Mouse (Mus musculus): ENCODE results near the gene Hist3h2a. TPM values are rescaled to one million over a fixed set of nuclear protein-coding genes. Genes with fewer than 3 reads are reported as not detected.
A peak's percentile ranks its signal among the peaks of the same experiment; 100 is the strongest.

Hist3h2a gene
- polyA plus RNA-seq, 1 experiment from 2014 or later, result 22.2 TPM

- Histone ChIP-seq H3K27ac (no peak overlapping the region), H3K9me3 (peaks cover 2% of the 10 kb centered on the region; the same call in 1 of the 2 replicates), H3K4me3 (peak overlapping the region; percentile 51), H3K27me3 (peaks cover 33% of the 10 kb centered on the region), H3K4me2 (peak overlapping the region; percentile 88), H3K36me3 (peaks cover 5% of the 10 kb centered on the region; the same call in 1 of the 2 replicates), H3K9ac (no peak overlapping the region; the same call in 1 of the 2 replicates), H3K4me1 (peaks cover 24% of the 10 kb centered on the region)
- no peak for ATAC-seq (ENCODE audit: borderline replicate concordance, extremely low read depth, low FRiP score, low TSS enrichment)
- 33% methylated on average over 15 of the region's 15 CpGs for WGBS
Observed at GRCm38 (mm10) chr11:58959186-58959825, 4.8 kb downstream of the Hist3h2a start.

DNA sequence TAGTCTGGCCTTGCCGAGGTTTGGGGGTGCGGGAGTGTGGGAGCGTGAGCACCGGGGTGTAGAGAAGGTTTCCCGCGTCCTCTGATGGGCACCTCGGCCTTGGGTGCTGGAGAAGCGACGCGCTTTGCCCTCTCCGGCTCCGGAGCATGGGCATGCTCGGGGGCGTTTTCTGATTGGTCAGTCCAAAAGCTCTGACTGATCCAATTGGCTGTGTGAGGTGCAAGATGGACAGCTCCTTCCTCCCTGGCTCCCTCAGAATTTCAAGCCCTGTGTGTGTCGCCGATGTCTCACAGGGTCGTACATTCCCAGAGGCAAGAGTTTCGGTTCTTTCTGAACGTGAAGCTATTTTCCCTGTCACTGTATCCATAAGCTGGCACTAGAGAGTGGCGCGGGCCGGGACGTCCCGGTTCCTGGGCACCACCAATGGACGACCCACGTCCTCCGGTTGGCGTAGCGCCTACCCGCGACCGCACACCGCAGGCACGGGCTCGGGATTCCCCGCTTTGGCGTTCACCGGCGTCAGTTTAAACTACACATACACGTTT is 5.5 kb downstream of the Hist3h2a start:
- Histone ChIP-seq H3K4me1 (peaks cover 24% of the 10 kb centered on the region), H3K27me3 (peaks cover 34% of the 10 kb centered on the region), H3K9ac (no peak overlapping the region; the same call in 1 of the 2 replicates), H3K4me3 (peak overlapping the region; percentile 51), H3K36me3 (peaks cover 5% of the 10 kb centered on the region; the same call in 1 of the 2 replicates), H3K27ac (no peak overlapping the region), H3K9me3 (peaks cover 2% of the 10 kb centered on the region; the same call in 1 of the 2 replicates), H3K4me2 (peak overlapping the region; percentile 88)
- 3% methylated on average over 40 of the region's 40 CpGs for WGBS
- peak; percentile 80; the same call in 1 of the 2 replicates for ATAC-seq (ENCODE audit: borderline replicate concordance, extremely low read depth, low FRiP score, low TSS enrichment)

- Histone ChIP-seq H3K4me1 (peaks cover 20% of the 10 kb centered on the region), H3K27ac (no peak overlapping the region), H3K9me3 (peaks cover 2% of the 10 kb centered on the region; the same call in 1 of the 2 replicates), H3K4me2 (no peak overlapping the region), H3K27me3 (peaks cover 34% of the 10 kb centered on the region), H3K4me3 (no peak overlapping the region), H3K9ac (no peak overlapping the region), H3K36me3 (peaks cover 5% of the 10 kb centered on the region; the same call in 1 of the 2 replicates)
- WGBS, result 55% methylated on average over 50 of the region's 50 CpGs
- ATAC-seq (ENCODE audit: borderline replicate concordance, extremely low read depth, low FRiP score, low TSS enrichment), result no peak
Observed at GRCm38 (mm10) chr11:58961364-58962177, 7.1 kb downstream of the Hist3h2a start.

GRCm38 (mm10) chr11:58963543-58963942 is 9.1 kb downstream of the Hist3h2a start:
- Histone ChIP-seq H3K4me3 (no peak overlapping the region), H3K4me2 (no peak overlapping the region), H3K9ac (no peak overlapping the region), H3K4me1 (peaks cover 8% of the 10 kb centered on the region), H3K27ac (no peak overlapping the region), H3K36me3 (no peaks in the 10 kb centered on the region), H3K27me3 (peaks cover 34% of the 10 kb centered on the region), H3K9me3 (peaks cover 2% of the 10 kb centered on the region; the same call in 1 of the 2 replicates)
- WGBS, result 34% methylated on average over 17 of the region's 17 CpGs
- no peak for ATAC-seq (ENCODE audit: borderline replicate concordance, extremely low read depth, low FRiP score, low TSS enrichment)

- H3K4me3 ChIP-seq, result no peak overlapping the region
- H3K27ac ChIP-seq, result no peak overlapping the region
- H3K9me3 ChIP-seq, result peaks cover 2% of the 10 kb centered on the region; the same call in 1 of the 2 replicates
- H3K27me3 ChIP-seq, result peaks cover 34% of the 10 kb centered on the region
- no peak overlapping the region for H3K4me2 ChIP-seq
- no peak overlapping the region for H3K9ac ChIP-seq
- no peak for ATAC-seq (ENCODE audit: borderline replicate concordance, extremely low read depth, low FRiP score, low TSS enrichment)
- H3K36me3 ChIP-seq, result no peaks in the 10 kb centered on the region
- peaks cover 10% of the 10 kb centered on the region for H3K4me1 ChIP-seq
- WGBS, result 79% methylated on average over 7 of the region's 7 CpGs
Observed at GRCm38 (mm10) chr11:58964216-58964615, 9.7 kb downstream of the Hist3h2a start.

DNA sequence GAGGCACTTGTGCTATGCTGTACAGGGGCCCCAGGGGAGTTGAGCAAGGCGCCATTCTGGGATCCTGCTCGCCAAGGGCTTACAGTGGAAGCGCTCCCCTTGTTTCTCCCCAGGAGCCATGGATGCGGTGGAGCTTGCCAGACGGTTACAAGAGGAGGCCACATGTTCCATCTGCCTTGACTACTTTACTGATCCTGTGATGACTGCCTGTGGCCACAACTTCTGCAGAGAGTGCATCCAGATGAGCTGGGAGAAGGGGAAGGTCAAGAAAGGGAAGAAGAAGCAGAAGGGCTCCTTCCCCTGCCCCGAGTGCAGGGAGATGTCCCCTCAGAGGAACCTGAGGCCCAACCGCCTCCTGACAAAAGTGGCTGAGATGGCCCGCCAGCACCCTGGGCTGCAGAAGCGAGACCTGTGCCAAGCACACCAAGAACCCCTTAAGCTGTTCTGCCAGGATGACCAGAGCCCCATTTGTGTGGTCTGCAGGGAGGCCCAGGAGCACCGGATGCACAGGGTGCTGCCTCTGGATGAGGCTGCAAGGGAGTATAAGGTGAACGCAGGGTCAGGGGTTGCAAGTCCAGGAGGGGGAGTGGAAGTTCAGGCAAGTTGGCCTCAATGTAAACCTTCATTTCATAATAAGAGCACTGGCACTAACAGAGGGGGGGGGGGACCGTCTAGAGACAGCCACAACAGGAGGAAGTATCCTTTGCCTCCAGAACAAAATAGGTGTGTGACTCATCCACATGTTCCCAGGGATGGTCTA is 10.7 kb downstream of the Hist3h2a start:
- Histone ChIP-seq H3K27me3 (peaks cover 34% of the 10 kb centered on the region), H3K9me3 (peaks cover 2% of the 10 kb centered on the region; the same call in 1 of the 2 replicates), H3K9ac (no peak overlapping the region), H3K27ac (no peak overlapping the region), H3K4me3 (no peak overlapping the region), H3K36me3 (no peaks in the 10 kb centered on the region; the same call in 1 of the 2 replicates), H3K4me1 (peaks cover 14% of the 10 kb centered on the region), H3K4me2 (no peak overlapping the region)
- no peak for ATAC-seq (ENCODE audit: borderline replicate concordance, extremely low read depth, low FRiP score, low TSS enrichment)
- WGBS, result 41% methylated on average over 12 of the region's 12 CpGs

GRCm38 (mm10) chr11:58967346-58967745 is 12.9 kb downstream of the Hist3h2a start:
- peaks cover 16% of the 10 kb centered on the region for H3K4me1 ChIP-seq
- H3K9me3 ChIP-seq, result no peaks in the 10 kb centered on the region
- no peak overlapping the region for H3K4me3 ChIP-seq
- no peak overlapping the region for H3K27ac ChIP-seq
- H3K27me3 ChIP-seq, result peaks cover 20% of the 10 kb centered on the region; the same call in 1 of the 2 replicates
- H3K4me2 ChIP-seq, result no peak overlapping the region
- 95% methylated on average over 1 of the region's 1 CpGs for WGBS
- ATAC-seq (ENCODE audit: borderline replicate concordance, extremely low read depth, low FRiP score, low TSS enrichment), result no peak
- H3K36me3 ChIP-seq, result no peaks in the 10 kb centered on the region; the same call in 1 of the 2 replicates
- H3K9ac ChIP-seq, result no peak overlapping the region

- ATAC-seq (ENCODE audit: borderline replicate concordance, extremely low read depth, low FRiP score, low TSS enrichment), result no peak
- H3K9ac ChIP-seq, result no peak overlapping the region
- H3K4me3 ChIP-seq, result no peak overlapping the region
- 73% methylated on average over 7 of the region's 7 CpGs for WGBS
- no peak overlapping the region for H3K27ac ChIP-seq
- no peaks in the 10 kb centered on the region for H3K9me3 ChIP-seq
- H3K36me3 ChIP-seq, result no peaks in the 10 kb centered on the region; the same call in 1 of the 2 replicates
- H3K27me3 ChIP-seq, result peaks cover 9% of the 10 kb centered on the region; the same call in 1 of the 2 replicates
- H3K4me2 ChIP-seq, result no peak overlapping the region
- peaks cover 16% of the 10 kb centered on the region for H3K4me1 ChIP-seq
Observed at GRCm38 (mm10) chr11:58968551-58968950, 14.1 kb downstream of the Hist3h2a start.

- H3K4me3 ChIP-seq, result no peak overlapping the region
- H3K36me3 ChIP-seq, result no peaks in the 10 kb centered on the region; the same call in 1 of the 2 replicates
- no peak for ATAC-seq (ENCODE audit: borderline replicate concordance, extremely low read depth, low FRiP score, low TSS enrichment)
- H3K9ac ChIP-seq, result no peak overlapping the region
- H3K4me2 ChIP-seq, result no peak overlapping the region
- H3K27ac ChIP-seq, result peak overlapping the region; percentile 32; the same call in 1 of the 2 replicates
- no peaks in the 10 kb centered on the region for H3K9me3 ChIP-seq
- peaks cover 16% of the 10 kb centered on the region for H3K4me1 ChIP-seq
- 0 out of 2 replicates have a peak, but pooled peaks cover 4% of the 10 kb centered on the region for H3K27me3 ChIP-seq
- WGBS, result 59% methylated on average over 8 of the region's 8 CpGs
Observed at GRCm38 (mm10) chr11:58969027-58969426, 14.5 kb downstream of the Hist3h2a start.

DNA sequence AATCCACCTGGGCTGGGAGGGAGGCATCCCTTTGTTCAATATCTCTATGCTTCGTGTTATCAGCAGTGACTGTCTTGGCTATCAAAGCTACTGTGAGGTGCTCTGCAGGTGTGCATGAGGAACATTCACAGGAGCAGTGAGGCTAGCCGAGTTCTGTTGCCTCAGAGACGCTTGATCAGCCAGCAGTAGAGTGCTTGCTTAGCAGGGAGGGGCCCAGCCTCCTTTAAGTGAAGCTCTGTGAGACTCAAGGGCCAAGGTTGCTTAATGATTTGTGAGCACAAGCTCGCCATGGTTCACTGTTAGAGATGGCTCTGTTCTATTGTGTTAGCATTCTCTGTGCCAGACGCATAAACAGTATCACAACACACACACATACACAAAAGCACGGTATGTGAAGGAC is 15.2 kb downstream of the Hist3h2a start:
- 53% methylated on average over 6 of the region's 6 CpGs for WGBS

More for the DNA sequence above, 15.2 kb downstream of the Hist3h2a start:
- Histone ChIP-seq H3K4me3 (no peak overlapping the region), H3K27ac (peak overlapping the region; percentile 53), H3K27me3 (no peaks in the 10 kb centered on the region), H3K4me2 (no peak overlapping the region), H3K4me1 (peaks cover 16% of the 10 kb centered on the region), H3K9me3 (no peaks in the 10 kb centered on the region), H3K9ac (no peak overlapping the region), H3K36me3 (no peaks in the 10 kb centered on the region; the same call in 1 of the 2 replicates)
- peak; percentile 20; the same call in 1 of the 2 replicates for ATAC-seq (ENCODE audit: borderline replicate concordance, extremely low read depth, low FRiP score, low TSS enrichment)

Measured in lung, embryonic 15.5 days (tissue).